ENCODE assay signal across 22 mouse cellular contexts in the genomic region with DNA sequence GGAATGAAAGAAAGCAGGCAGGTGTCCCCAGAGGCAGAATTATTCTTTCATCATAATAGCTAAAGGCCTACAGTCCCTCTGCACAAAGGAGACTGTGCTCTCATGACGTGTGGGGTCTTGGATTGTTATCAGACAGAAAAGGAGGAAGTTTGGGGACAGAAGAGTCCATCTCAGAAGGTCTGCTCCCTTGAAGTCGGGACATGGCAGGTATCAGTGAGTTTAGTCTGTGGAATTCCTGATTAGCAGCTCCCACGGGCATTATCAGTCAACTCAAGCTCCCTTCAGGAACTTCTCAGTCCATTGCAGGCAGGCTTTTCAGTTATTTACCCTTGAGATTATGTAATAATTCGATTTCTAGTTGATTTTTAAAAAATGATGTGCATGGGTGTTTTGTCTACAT.
"Had no signal": no experiment of that assay in that cellular context is flagged by ENCODE, and none has a peak within 500 bp of the region (broad histone marks: within the 10 kb centered on the region; RNA-seq: fewer than 3 reads in every experiment).

No protein-coding gene starts in this region.

- H3K4me1 ChIP-seq: hindbrain, embryonic 13.5 days; hindbrain, embryonic 15.5 days; limb, embryonic 13.5 days; limb, embryonic 15.5 days had no signal

- H3K27me3 ChIP-seq: hindbrain, embryonic 13.5 days; hindbrain, embryonic 15.5 days; kidney, embryonic 15.5 days; limb, embryonic 13.5 days; limb, embryonic 15.5 days had no signal

- DNase-seq: gastrocnemius, postnatal 14 days; gastrocnemius, postnatal 36 days; heart, postnatal 10 days; heart, postnatal 36 days; kidney, adult 11 months; kidney, adult 2 months; kidney, adult 9 months; kidney, postnatal 14 days; kidney, postnatal 36 days; layer of hippocampus, postnatal 36 days; left cerebral cortex, postnatal 4 days had no signal

- H3K4me3 ChIP-seq: hindbrain, embryonic 13.5 days; hindbrain, embryonic 15.5 days; kidney, embryonic 15.5 days; limb, embryonic 13.5 days; limb, embryonic 15.5 days had no signal

- H3K4me2 ChIP-seq: heart, embryonic 11.5 days; hindbrain, embryonic 13.5 days; hindbrain, embryonic 15.5 days; kidney, embryonic 15.5 days; limb, embryonic 13.5 days; limb, embryonic 15.5 days; liver, embryonic 11.5 days had no signal

- H3K9me3 ChIP-seq: hindbrain, embryonic 13.5 days; hindbrain, embryonic 15.5 days; kidney, embryonic 15.5 days; limb, embryonic 13.5 days; limb, embryonic 15.5 days had no signal

- ATAC-seq: hindbrain, postnatal 0 days; intestine, embryonic 16.5 days had no signal

- H3K27ac ChIP-seq: hindbrain, embryonic 13.5 days; hindbrain, embryonic 15.5 days; hindbrain, postnatal 0 days; kidney, embryonic 15.5 days; kidney, postnatal 0 days; limb, embryonic 13.5 days; limb, embryonic 15.5 days; liver, embryonic 14.5 days had no signal

- H3K36me3 ChIP-seq: hindbrain, embryonic 13.5 days; hindbrain, embryonic 15.5 days; kidney, embryonic 15.5 days; limb, embryonic 13.5 days; limb, embryonic 15.5 days had no signal

- H3K9ac ChIP-seq: hindbrain, embryonic 13.5 days; hindbrain, embryonic 15.5 days; kidney, embryonic 15.5 days; limb, embryonic 13.5 days; limb, embryonic 15.5 days; liver, embryonic 14.5 days had no signal
